Mouse (Mus musculus): Measurements from ENCODE around the gene Tiam1. TPM values are rescaled to one million over a fixed set of nuclear protein-coding genes. Genes with fewer than 3 reads are reported as not detected.

The Tiam1 gene
- polyA plus RNA-seq, 2 experiments, result 1.6 to 4.2 TPM

DNA sequence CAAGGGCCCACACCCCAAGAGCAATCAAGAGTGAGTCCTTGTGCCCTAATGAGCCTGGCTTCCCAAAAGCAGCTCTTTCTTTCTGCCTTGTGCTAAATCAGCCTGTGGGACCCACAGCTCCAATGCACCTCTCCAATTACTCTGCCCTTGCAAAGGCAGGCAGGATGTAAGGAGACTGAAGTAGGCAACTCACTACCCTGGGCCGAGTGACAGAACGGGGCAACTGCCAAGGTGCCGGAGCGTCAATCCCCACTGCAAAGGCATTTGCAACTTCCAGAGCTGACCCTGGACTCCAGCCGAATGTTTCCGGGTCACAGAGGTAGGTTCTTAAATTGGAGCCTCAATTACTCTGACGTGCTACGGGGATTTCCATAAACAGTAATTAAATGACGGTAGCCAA, 257.9 kb downstream of the Tiam1 start:
- WGBS (ENCODE audit: insufficient replicate concordance), result 75% methylated on average over 9 of the region's 9 CpGs
- H3K4me3 ChIP-seq (ENCODE audit: insufficient read depth in 1 of 2, low read depth in 2 of 2, low read length in 2 of 2), result no peak overlapping the region
- ATAC-seq (ENCODE audit: insufficient read depth) (no peak), DNase-seq (ENCODE audit: low read depth in 3 of 3, low spot score in 3 of 3) (no peak)
- H3K9ac ChIP-seq (replicated peaks), result no peak overlapping the region
- no peaks in the 10 kb centered on the region for H3K27me3 ChIP-seq (ENCODE audit: control insufficient read depth, insufficient read depth, low read length)
- H3K27ac ChIP-seq, result no peak overlapping the region
- H3K9me3 ChIP-seq (ENCODE audit: control insufficient read depth, low read length), result no peaks in the 10 kb centered on the region
- H3K4me2 ChIP-seq (ENCODE audit: low read depth), result no peak overlapping the region
- no peak for TF ChIP-seq CTCF (IDR thresholded peaks at IDR 0.05; ENCODE audit: low read depth)
- TF ChIP-seq EP300 (IDR thresholded peaks at IDR 0.05; ENCODE audit: low read depth), result no peak
- no peaks in the 10 kb centered on the region for H3K36me3 ChIP-seq (replicated peaks; ENCODE audit: control insufficient read depth, insufficient read depth, low read depth)
- peaks cover 5 to 13% of the 10 kb centered on the region in 2 experiments; a peak in 3 of 4 replicates for H3K4me1 ChIP-seq (replicated peaks; ENCODE audit: control insufficient read depth in 2 of 2, insufficient read depth in 2 of 2, low read length in 1 of 2)

DNA sequence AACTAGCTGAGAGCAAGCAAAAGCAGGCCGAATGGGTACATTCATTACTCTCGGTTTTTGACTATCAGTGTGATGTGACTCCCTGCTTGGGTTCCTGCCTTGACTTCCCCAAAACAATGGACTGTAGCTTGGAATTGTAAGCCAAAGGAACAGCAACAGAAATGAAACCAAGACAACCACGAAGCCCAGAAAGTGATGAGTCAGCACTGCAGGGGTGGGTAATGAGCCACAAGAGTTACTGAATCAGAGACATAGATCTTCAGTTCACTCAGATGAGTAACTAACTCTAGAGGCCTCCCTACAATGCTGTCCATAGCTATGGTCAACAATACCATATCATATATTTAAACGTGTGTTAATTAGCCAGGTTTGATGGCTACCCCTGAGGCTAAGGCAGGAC, 259.7 kb downstream of the Tiam1 start:
- TF ChIP-seq EP300 (IDR thresholded peaks at IDR 0.05; ENCODE audit: low read depth) (no peak), CTCF (IDR thresholded peaks at IDR 0.05; ENCODE audit: low read depth) (no peak)
- H3K27ac ChIP-seq, result no peak overlapping the region
- DNase-seq (ENCODE audit: low read depth in 3 of 3, low spot score in 3 of 3) (no peak), ATAC-seq (ENCODE audit: insufficient read depth) (no peak)
- 73% methylated on average over 4 of the region's 4 CpGs for WGBS (ENCODE audit: insufficient replicate concordance)
- no peak overlapping the region for H3K9ac ChIP-seq (replicated peaks)
- no peaks in the 10 kb centered on the region for H3K27me3 ChIP-seq (ENCODE audit: control insufficient read depth, insufficient read depth, low read length)
- no peaks in the 10 kb centered on the region for H3K36me3 ChIP-seq (replicated peaks; ENCODE audit: control insufficient read depth, insufficient read depth, low read depth)
- H3K4me2 ChIP-seq (ENCODE audit: low read depth), result no peak overlapping the region
- H3K9me3 ChIP-seq (ENCODE audit: control insufficient read depth, low read length), result no peaks in the 10 kb centered on the region
- H3K4me1 ChIP-seq (replicated peaks; ENCODE audit: control insufficient read depth in 2 of 2, insufficient read depth in 2 of 2, low read length in 1 of 2), result no peaks in the 10 kb centered on the region
- H3K4me3 ChIP-seq (ENCODE audit: insufficient read depth in 1 of 2, low read depth in 2 of 2, low read length in 2 of 2), result no peak overlapping the region

DNA sequence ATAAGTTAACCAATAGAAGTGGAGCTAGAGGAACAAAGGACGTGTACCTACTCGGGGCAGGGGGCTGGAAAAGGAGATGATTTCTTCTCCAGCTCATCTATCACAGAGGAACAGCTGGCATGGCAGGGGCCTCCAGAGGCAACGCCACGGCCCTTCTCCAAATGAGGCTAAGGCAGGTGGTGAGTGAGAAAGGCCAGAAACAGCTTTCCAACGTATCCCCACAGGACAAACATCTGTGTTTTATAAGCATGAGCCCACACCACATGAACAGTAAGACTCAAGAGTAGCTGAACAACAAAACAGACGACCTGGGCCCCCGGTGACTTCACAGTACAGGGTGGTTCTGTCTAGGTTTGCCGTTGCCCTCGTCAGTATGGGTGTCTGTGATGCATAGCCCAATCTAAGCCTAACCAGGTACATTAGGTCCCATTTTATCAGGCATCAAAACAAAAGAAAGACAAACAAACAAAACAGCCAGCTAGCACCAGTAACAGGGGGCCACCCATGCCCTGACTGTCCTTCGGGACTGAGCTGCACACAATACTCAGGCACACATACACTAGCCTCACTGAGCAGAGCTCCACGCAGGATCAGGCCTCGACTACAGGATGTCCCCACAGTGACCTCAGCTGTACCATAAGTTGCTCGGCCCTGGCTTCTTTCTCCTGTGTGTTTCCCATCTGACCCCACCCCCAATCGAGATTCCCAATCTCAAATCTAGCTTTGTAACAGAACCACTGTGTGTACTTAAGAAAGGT, 260.9 kb downstream of the Tiam1 start:
- DNase-seq (ENCODE audit: low read depth in 3 of 3, low spot score in 3 of 3) (no peak), ATAC-seq (ENCODE audit: insufficient read depth) (no peak)
- no peaks in the 10 kb centered on the region for H3K36me3 ChIP-seq (replicated peaks; ENCODE audit: control insufficient read depth, insufficient read depth, low read depth)
- H3K27me3 ChIP-seq (ENCODE audit: control insufficient read depth, insufficient read depth, low read length), result no peaks in the 10 kb centered on the region
- no peak overlapping the region for H3K4me3 ChIP-seq (ENCODE audit: insufficient read depth in 1 of 2, low read depth in 2 of 2, low read length in 2 of 2)
- no peak overlapping the region for H3K4me2 ChIP-seq (ENCODE audit: low read depth)
- H3K9me3 ChIP-seq (ENCODE audit: control insufficient read depth, low read length), result no peaks in the 10 kb centered on the region
- no peak overlapping the region for H3K27ac ChIP-seq
- 59% methylated on average over 14 of the region's 14 CpGs for WGBS (ENCODE audit: insufficient replicate concordance)
- H3K4me1 ChIP-seq (replicated peaks; ENCODE audit: control insufficient read depth in 2 of 2, insufficient read depth in 2 of 2, low read length in 1 of 2), result no peaks in the 10 kb centered on the region
- no peak overlapping the region for H3K9ac ChIP-seq (replicated peaks)
- TF ChIP-seq EP300 (IDR thresholded peaks at IDR 0.05; ENCODE audit: low read depth) (no peak), CTCF (IDR thresholded peaks at IDR 0.05; ENCODE audit: low read depth) (no peak)

GRCm38 (mm10) chr16:89877206-89877605, 266.4 kb downstream of the Tiam1 start:
- H3K36me3 ChIP-seq (replicated peaks; ENCODE audit: control insufficient read depth, insufficient read depth, low read depth), result no peaks in the 10 kb centered on the region
- no peak for TF ChIP-seq CTCF (IDR thresholded peaks at IDR 0.05; ENCODE audit: low read depth)
- no peak for TF ChIP-seq EP300 (IDR thresholded peaks at IDR 0.05; ENCODE audit: low read depth)
- H3K9me3 ChIP-seq (ENCODE audit: control insufficient read depth, low read length), result no peaks in the 10 kb centered on the region
- 73% methylated on average over 10 of the region's 10 CpGs for whole genome bisulfite sequencing (ENCODE audit: insufficient replicate concordance)
- ATAC-seq (ENCODE audit: insufficient read depth) (no peak), DNase-seq (ENCODE audit: low read depth in 3 of 3, low spot score in 3 of 3) (no peak)
- no peak overlapping the region for H3K27ac ChIP-seq
- H3K4me2 ChIP-seq (ENCODE audit: low read depth), result no peak overlapping the region
- H3K9ac ChIP-seq (replicated peaks), result no peak overlapping the region
- H3K4me1 ChIP-seq (replicated peaks; ENCODE audit: control insufficient read depth in 2 of 2, insufficient read depth in 2 of 2, low read length in 1 of 2), result peaks cover 0 to 1% of the 10 kb centered on the region in 2 experiments; a peak in 2 of 4 replicates
- no peak overlapping the region for H3K4me3 ChIP-seq (ENCODE audit: insufficient read depth in 1 of 2, low read depth in 2 of 2, low read length in 2 of 2)
- H3K27me3 ChIP-seq (ENCODE audit: control insufficient read depth, insufficient read depth, low read length), result no peaks in the 10 kb centered on the region

DNA sequence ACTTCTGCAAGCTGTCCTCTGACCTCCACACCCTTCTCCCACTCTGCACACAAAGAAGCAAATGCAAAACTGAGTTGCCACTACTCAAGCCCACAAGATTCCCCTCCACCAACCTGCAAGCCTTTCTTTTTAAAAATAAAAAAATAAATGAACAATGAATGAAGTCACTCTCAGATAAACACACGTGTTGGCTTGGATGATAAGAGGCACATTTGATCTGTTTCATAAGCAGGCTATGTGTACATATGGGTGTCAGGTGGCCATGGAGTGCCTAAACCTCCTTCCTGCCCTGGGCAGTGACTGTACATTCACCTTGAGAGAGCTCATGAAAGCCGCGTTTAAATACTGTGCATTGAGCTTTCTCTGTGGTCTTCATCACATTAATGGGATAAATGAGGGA, 267.5 kb downstream of the Tiam1 start:
- Histone ChIP-seq H3K9ac (replicated peaks) (no peak overlapping the region), H3K4me1 (replicated peaks; ENCODE audit: control insufficient read depth in 2 of 2, insufficient read depth in 2 of 2, low read length in 1 of 2) (peaks cover 0 to 6% of the 10 kb centered on the region in 2 experiments; a peak in 2 of 4 replicates), H3K36me3 (replicated peaks; ENCODE audit: control insufficient read depth, insufficient read depth, low read depth) (no peaks in the 10 kb centered on the region), H3K27ac (no peak overlapping the region), H3K4me3 (ENCODE audit: insufficient read depth in 1 of 2, low read depth in 2 of 2, low read length in 2 of 2) (no peak overlapping the region), H3K9me3 (ENCODE audit: control insufficient read depth, low read length) (no peaks in the 10 kb centered on the region), H3K27me3 (ENCODE audit: control insufficient read depth, insufficient read depth, low read length) (no peaks in the 10 kb centered on the region), H3K4me2 (ENCODE audit: low read depth) (no peak overlapping the region)
- TF ChIP-seq CTCF (IDR thresholded peaks at IDR 0.05; ENCODE audit: low read depth) (no peak), EP300 (IDR thresholded peaks at IDR 0.05; ENCODE audit: low read depth) (no peak)
- ATAC-seq (ENCODE audit: insufficient read depth) (no peak), DNase-seq (ENCODE audit: low read depth in 3 of 3, low spot score in 3 of 3) (no peak)
- 64% methylated on average over 3 of the region's 3 CpGs for WGBS (ENCODE audit: insufficient replicate concordance)

All from liver, embryonic 14.5 days (tissue).